Mouse (Mus musculus) left cerebral cortex, adult 18-20 months (tissue): ENCODE measurements around the gene Tank. TPM values are rescaled to one million over a fixed set of nuclear protein-coding genes. Genes with fewer than 3 reads are reported as not detected.

Experiments
- DNase-seq, 2 experiments: peaks; one replicate each; pipeline ENCODE4 v3.0.0; 2021 to 2022; ENCODE audit warnings: low spot score in 2 of 2, mixed read lengths in 1 of 2
- total RNA-seq, 2 experiments: library from RNA; stranded (reverse); gene quantifications; 2 replicates each; pipeline ENCODE4 v1.2.3; 2021

Tank gene
- total RNA-seq, 2 experiments from 2014 or later = 27.0 to 29.4 TPM

DNA sequence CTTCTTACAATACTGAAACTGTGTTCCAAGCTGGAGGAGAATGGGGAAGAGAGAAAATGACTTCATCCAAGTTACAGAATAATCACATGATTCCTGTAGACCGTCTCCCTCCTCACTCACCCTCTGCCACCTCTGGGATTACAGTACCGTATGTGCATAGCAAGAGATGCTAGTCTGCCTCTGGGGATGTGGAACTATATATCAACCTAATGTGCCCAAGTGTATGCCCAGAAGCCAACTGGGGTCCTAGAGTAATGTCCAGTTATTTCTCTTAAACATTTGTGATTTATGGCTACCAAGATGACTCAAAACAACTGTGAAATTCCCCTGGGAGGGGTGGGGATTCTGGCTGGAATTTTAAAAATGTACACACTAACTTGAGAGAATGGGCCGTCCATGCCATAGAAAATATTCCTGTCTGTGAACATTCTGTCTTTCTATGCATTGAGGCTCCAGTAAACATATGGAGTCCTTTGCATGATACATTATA, 1.2 kb downstream of the Tank start:
- no peak for DNase-seq

DNA sequence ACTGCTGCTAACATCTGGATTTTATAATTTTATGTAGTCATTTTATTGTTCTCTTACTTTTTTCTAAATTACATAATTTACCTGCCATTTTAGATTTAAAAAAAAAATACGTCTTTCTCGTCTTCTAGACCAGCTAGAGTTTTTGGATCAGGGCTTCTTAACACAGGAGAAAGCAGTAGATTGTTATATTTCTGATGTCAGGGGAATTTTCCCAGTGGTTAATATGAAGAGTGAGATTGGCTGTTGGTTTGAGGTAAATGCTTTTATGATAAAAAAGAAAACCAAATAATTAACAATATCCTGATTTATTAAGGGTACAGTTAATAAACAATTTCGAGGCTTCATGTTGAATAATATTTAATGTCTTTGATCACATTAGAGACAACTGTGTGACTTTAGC, 1.7 kb downstream of the Tank start:
- no peak for DNase-seq

- no peak for DNase-seq
Measured at GRCm38 (mm10) chr2:61580555-61581080, 2.2 kb downstream of the Tank start.

- DNase-seq = no peak
Measured at GRCm38 (mm10) chr2:61582578-61583315, 4.4 kb downstream of the Tank start.

DNA sequence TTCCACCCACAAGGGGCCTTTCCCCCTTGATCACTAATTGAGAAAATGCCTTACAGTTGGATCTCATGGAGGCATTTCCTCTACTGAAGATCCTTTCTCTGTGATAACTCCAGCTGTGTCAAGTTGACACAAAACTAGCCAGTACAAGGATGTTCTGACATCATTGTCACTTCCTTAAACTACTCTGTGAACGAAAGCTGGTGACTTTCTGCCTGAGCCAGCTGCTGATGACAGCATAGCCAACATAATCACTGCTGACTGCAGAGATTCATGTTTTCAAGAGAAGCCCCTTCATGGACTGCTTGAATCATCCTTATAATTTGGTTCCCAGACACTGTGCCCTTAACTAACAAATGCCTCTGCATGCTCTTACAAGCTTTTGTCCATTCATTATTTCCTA, 7.1 kb downstream of the Tank start:
- DNase-seq = no peak

- DNase-seq = no peak
Measured at GRCm38 (mm10) chr2:61586166-61586565, 7.8 kb downstream of the Tank start.

GRCm38 (mm10) chr2:61590751-61591150, 12.4 kb downstream of the Tank start:
- DNase-seq = no peak

- DNase-seq = no peak
Measured at GRCm38 (mm10) chr2:61592095-61592494, 13.7 kb downstream of the Tank start.

DNA sequence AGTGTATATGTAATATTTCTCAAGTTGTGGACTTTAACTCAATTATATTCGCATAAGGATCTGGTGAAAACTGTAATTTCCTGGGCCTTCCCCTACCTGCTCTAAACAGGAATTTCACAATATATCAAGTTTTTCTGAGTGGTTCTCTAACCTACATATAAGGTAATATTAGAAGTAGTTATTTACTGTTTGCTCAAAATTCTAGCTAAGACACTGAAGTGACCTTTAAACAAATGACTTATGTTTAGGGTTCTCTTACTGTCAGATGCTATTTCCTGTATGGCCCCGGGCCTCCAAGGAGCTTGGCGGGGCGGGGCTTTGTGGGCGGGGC, 14.3 kb downstream of the Tank start:
- DNase-seq = no peak

- DNase-seq = peak; percentile 76 to 83
Measured at GRCm38 (mm10) chr2:61593030-61593811, 14.8 kb downstream of the Tank start.

DNA sequence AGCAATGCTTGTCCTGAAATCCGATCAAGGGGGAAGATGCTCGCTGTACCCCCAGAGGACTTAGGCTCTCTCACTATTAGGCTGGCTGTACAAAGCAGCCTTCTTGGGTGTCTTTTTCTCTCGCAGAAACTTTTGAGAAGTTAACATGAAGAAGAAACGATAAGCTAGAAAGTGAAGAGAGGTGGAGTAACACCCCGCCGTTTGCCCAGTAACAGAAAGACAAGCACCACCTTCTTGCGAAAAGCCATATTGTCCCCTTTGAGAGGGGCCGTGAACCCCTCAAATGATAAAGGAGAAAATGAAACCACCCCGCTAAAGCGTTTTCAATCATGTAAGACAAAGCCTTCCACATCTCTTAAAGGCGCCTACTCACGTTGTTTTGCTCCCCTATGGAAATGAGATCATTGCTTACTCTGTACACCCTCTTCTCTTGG, 15.5 kb downstream of the Tank start:
- no peak for DNase-seq

DNA sequence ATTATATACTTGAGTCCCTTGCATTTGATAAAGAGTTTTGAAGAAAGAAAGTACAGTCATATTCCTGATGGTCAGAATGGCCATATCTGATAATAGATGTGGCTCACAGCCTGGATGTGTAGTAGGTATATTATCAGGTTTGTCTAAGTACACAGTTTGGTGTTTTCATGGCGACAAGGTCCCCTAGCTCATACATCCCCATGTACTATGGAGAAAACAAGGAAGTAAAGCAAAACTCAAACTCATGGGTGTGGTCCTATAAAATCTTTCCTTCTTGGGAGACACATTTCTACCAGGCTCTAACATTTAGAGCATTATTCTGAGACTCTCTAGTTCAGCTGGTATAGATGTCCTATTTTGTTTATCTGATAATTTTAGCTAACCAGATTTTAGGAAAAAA, 21.3 kb downstream of the Tank start:
- no peak for DNase-seq

DNA sequence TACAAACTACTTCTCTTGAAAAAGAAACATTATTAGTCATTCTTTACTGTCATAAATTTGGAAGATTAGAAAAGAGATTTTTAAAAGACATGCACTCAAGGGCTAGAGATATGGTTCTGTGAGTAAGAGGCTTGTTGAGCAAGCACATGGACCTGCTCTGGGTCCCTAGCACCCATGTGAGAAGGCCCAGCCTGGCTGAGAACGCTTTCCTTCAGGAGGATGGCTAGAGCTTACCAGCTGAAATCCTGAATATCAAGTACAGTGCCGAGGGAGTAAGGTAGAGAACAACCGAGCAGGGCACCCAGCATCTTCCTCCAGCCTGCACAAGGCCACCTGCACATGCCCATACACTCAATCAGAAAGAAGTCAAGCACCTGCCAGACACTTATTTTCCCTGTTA, 25.1 kb downstream of the Tank start:
- DNase-seq = no peak

DNA sequence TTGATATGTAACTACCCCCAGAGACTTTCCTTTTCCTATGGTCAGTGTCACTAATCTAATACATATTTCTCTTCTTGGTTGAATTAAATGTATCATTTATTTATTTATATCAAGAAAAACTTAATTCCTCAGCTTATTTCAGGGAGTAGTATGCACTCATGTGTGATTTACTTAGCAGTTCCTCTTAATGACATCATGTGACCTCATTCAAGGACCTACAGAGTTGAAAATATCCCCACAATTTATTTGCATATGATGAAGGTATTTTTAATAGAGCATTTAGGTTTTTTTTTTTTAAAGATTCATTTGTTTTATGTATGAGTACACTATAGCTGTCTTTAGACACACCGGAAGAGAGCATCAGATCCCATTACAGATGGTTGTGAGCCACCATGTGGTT, 28.6 kb downstream of the Tank start:
- no peak for DNase-seq

DNA sequence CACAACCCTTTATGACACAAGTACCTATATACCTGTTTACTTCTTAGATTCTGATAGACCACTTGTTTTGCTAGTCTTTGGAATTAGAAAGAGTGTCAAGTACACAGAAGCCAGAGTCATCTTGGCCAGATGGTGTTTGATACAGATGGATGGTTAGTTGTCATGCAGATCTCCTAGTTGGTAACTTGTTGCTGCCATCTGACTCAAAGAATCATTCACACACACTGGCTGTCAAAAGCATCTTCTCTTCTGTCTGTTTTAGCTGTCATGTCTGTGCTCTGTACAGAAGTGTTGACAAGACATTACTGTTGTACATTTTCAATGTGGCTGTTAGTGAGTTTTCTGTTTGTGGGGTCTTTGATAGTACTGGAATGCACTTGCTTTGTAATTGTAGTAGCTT, 45.6 kb downstream of the Tank start:
- no peak for DNase-seq

- no peak for DNase-seq
Measured at GRCm38 (mm10) chr2:61630864-61631555, 52.6 kb downstream of the Tank start.

GRCm38 (mm10) chr2:61635099-61635498, 56.7 kb downstream of the Tank start:
- no peak for DNase-seq

- DNase-seq = no peak
Measured at GRCm38 (mm10) chr2:61638182-61638581, 59.8 kb downstream of the Tank start.

DNA sequence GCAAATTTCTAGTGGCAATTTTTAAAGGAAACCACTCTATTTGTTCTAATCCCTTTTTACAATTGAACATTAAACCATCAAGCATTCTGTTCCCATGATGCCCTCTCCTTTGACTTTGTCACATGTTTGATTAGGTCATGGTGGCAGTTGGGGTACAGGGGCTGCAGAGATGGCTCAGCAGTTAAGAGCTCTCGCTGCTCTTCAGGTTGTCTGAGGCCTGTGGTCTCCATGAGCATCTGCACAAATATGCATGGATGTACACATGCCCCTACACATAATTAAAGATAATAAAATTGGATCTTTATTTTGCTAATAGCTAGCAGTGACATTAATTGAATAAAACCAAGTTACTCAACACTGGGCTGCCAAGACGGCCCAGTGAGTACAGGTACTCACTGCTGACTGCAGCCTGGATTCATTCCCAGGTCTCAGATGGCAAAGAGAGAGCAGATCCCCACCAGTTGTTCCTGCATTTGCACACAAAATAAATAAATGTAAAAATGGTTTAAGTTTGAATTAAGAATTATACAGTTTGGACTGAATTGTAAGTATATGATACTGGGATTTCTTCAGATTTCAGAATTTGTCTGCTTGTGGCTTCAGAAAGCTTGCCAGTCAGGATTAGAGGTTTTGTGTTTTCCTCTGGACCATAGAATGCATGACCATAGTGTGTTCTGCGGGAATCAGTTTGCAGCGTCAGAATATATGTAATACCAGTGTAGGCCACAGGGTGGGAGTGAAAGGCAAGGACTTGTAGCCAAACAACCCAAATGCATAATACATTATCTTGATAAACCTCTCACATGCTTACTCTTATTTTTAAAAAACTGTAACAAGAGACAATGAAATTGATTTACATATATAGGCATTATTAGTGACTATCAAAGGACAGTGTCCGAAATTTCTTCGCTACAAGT, 64.3 kb downstream of the Tank start:
- peak; percentile 73 to 76 for DNase-seq

DNA sequence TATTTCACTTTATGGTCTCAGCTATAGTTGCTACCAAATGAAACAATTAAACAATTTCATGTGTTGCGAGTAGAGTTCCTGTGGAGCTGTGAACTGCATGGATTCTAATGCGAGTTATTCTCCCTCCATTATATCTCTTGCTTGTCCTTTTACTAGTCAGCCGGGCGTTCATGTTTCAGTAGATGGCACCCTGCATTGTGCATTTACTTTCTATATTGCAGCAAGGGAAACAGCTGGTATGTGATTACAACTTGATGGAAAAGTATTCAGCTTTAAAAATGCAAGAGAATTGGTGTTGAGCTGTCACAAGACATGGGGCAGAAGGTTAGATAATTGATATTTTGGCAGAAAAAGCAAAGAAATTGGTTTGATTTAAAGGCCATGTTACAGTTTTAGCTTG, 72.8 kb downstream of the Tank start:
- DNase-seq = no peak

- DNase-seq = no peak
Measured at GRCm38 (mm10) chr2:61651640-61652039, 73.3 kb downstream of the Tank start.
